Mouse (Mus musculus): Measurements from ENCODE around the gene Pcf11. TPM values are rescaled to one million over a fixed set of nuclear protein-coding genes. Genes with fewer than 3 reads are reported as not detected.

Gene Pcf11
- polyA plus RNA-seq, 1 experiment, result 27.1 TPM

- Histone ChIP-seq H3K4me1 (ENCODE audit: control insufficient read depth, insufficient read depth, low read length) (no peaks in the 10 kb centered on the region), H3K4me3 (ENCODE audit: insufficient read depth, low read length) (no peak overlapping the region), H3K27ac (ENCODE audit: insufficient read depth, low read length) (no peak overlapping the region)
- no peak for TF ChIP-seq CTCF (IDR thresholded peaks at IDR 0.05; ENCODE audit: extremely low read depth, insufficient read depth, low read length)
These were observed 18.6 kb upstream of the Pcf11 start for GRCm38 (mm10) chr7:92688299-92688669.

GRCm38 (mm10) chr7:92687556-92688298 lies 18.0 kb upstream of the Pcf11 start:
- TF ChIP-seq POLR2A (IDR thresholded peaks at IDR 0.05; ENCODE audit: extremely low read depth, insufficient read depth, low read length) (no peak), CTCF (IDR thresholded peaks at IDR 0.05; ENCODE audit: extremely low read depth, insufficient read depth, low read length) (no peak)
- Histone ChIP-seq H3K27ac (ENCODE audit: insufficient read depth, low read length) (no peak overlapping the region), H3K4me3 (ENCODE audit: insufficient read depth, low read length) (no peak overlapping the region), H3K4me1 (ENCODE audit: control insufficient read depth, insufficient read depth, low read length) (no peaks in the 10 kb centered on the region)

- H3K4me3 ChIP-seq (ENCODE audit: insufficient read depth, low read length), result no peak overlapping the region
- H3K4me1 ChIP-seq (ENCODE audit: control insufficient read depth, insufficient read depth, low read length), result no peaks in the 10 kb centered on the region
- TF ChIP-seq POLR2A (IDR thresholded peaks at IDR 0.05; ENCODE audit: extremely low read depth, insufficient read depth, low read length) (no peak), CTCF (IDR thresholded peaks at IDR 0.05; ENCODE audit: extremely low read depth, insufficient read depth, low read length) (no peak)
- H3K27ac ChIP-seq (ENCODE audit: insufficient read depth, low read length), result no peak overlapping the region
These were observed 7.6 kb upstream of the Pcf11 start for GRCm38 (mm10) chr7:92677346-92677745.

GRCm38 (mm10) chr7:92675131-92675530 lies 5.4 kb upstream of the Pcf11 start:
- no peak overlapping the region for H3K4me3 ChIP-seq (ENCODE audit: insufficient read depth, low read length)
- TF ChIP-seq POLR2A (IDR thresholded peaks at IDR 0.05; ENCODE audit: extremely low read depth, insufficient read depth, low read length), result no peak
- no peak for TF ChIP-seq CTCF (IDR thresholded peaks at IDR 0.05; ENCODE audit: extremely low read depth, insufficient read depth, low read length)
- H3K27ac ChIP-seq (ENCODE audit: insufficient read depth, low read length), result no peak overlapping the region
- no peaks in the 10 kb centered on the region for H3K4me1 ChIP-seq (ENCODE audit: control insufficient read depth, insufficient read depth, low read length)

GRCm38 (mm10) chr7:92668791-92669506 lies 785 bp downstream of the Pcf11 start:
- H3K4me1 ChIP-seq (ENCODE audit: control insufficient read depth, insufficient read depth, low read length), result peaks cover 6% of the 10 kb centered on the region; the same call in 1 of the 2 replicates
- H3K4me3 ChIP-seq (ENCODE audit: insufficient read depth, low read length), result peak overlapping the region; percentile 100
- no peak for TF ChIP-seq CTCF (IDR thresholded peaks at IDR 0.05; ENCODE audit: extremely low read depth, insufficient read depth, low read length)
- 0 out of 2 replicates have a peak, but pooled peaks have one; percentile 33 for TF ChIP-seq POLR2A (IDR thresholded peaks at IDR 0.05; ENCODE audit: extremely low read depth, insufficient read depth, low read length)
- H3K27ac ChIP-seq (ENCODE audit: insufficient read depth, low read length), result peak overlapping the region; percentile 91

- H3K27ac ChIP-seq (ENCODE audit: insufficient read depth, low read length), result no peak overlapping the region
- H3K4me3 ChIP-seq (ENCODE audit: insufficient read depth, low read length), result no peak overlapping the region; the same call in 1 of the 2 replicates
- TF ChIP-seq POLR2A (IDR thresholded peaks at IDR 0.05; ENCODE audit: extremely low read depth, insufficient read depth, low read length) (no peak), CTCF (IDR thresholded peaks at IDR 0.05; ENCODE audit: extremely low read depth, insufficient read depth, low read length) (no peak)
These were observed 3.4 kb downstream of the Pcf11 start for GRCm38 (mm10) chr7:92666274-92666820.

GRCm38 (mm10) chr7:92658050-92658449 lies 11.7 kb downstream of the Pcf11 start:
- Histone ChIP-seq H3K4me1 (ENCODE audit: control insufficient read depth, insufficient read depth, low read length) (peaks cover 1% of the 10 kb centered on the region; the same call in 1 of the 2 replicates), H3K27ac (ENCODE audit: insufficient read depth, low read length) (no peak overlapping the region), H3K4me3 (ENCODE audit: insufficient read depth, low read length) (no peak overlapping the region)
- TF ChIP-seq POLR2A (IDR thresholded peaks at IDR 0.05; ENCODE audit: extremely low read depth, insufficient read depth, low read length) (no peak), CTCF (IDR thresholded peaks at IDR 0.05; ENCODE audit: extremely low read depth, insufficient read depth, low read length) (no peak)

More at GRCm38 (mm10) chr7:92666274-92666820, 3.4 kb downstream of the Pcf11 start:
- H3K4me1 ChIP-seq (ENCODE audit: control insufficient read depth, insufficient read depth, low read length), result peaks cover 6% of the 10 kb centered on the region; the same call in 1 of the 2 replicates

- no peak for TF ChIP-seq POLR2A (IDR thresholded peaks at IDR 0.05; ENCODE audit: extremely low read depth, insufficient read depth, low read length)
- TF ChIP-seq CTCF (IDR thresholded peaks at IDR 0.05; ENCODE audit: extremely low read depth, insufficient read depth, low read length), result no peak
- peaks cover 1% of the 10 kb centered on the region; the same call in 1 of the 2 replicates for H3K4me1 ChIP-seq (ENCODE audit: control insufficient read depth, insufficient read depth, low read length)
- no peak overlapping the region for H3K4me3 ChIP-seq (ENCODE audit: insufficient read depth, low read length)
- H3K27ac ChIP-seq (ENCODE audit: insufficient read depth, low read length), result no peak overlapping the region
These were observed 13.3 kb downstream of the Pcf11 start for GRCm38 (mm10) chr7:92656386-92656785.

- H3K4me3 ChIP-seq (ENCODE audit: insufficient read depth, low read length), result no peak overlapping the region
- H3K4me1 ChIP-seq (ENCODE audit: control insufficient read depth, insufficient read depth, low read length), result peaks cover 1% of the 10 kb centered on the region; the same call in 1 of the 2 replicates
- TF ChIP-seq CTCF (IDR thresholded peaks at IDR 0.05; ENCODE audit: extremely low read depth, insufficient read depth, low read length), result no peak
- no peak for TF ChIP-seq POLR2A (IDR thresholded peaks at IDR 0.05; ENCODE audit: extremely low read depth, insufficient read depth, low read length)
- no peak overlapping the region for H3K27ac ChIP-seq (ENCODE audit: insufficient read depth, low read length)
These were observed 16.4 kb downstream of the Pcf11 start for GRCm38 (mm10) chr7:92653329-92653728.

Measured in cortical plate, adult 2 months (tissue).